Mouse (Mus musculus) neural tube, embryonic 15.5 days (tissue): ENCODE measurements at regions not wholly inside any gene's neighbourhood (a gene's known extent, or its start where the extent isn't known, plus 50 kb on each side); places are given as distances from the start of the nearest gene placed in this dataset.
A peak's percentile ranks its signal among the peaks of the same experiment; 100 is the strongest.

Experiments used
- ATAC-seq: fragments of 200-750 bp; cut with Nextera tagmentation; 2 replicates; pipeline ENCODE4 v1.8.0; 2017; ENCODE audit warnings: mild to moderate bottlenecking, moderate TSS enrichment, moderate library complexity; ENCODE audit not compliant: low FRiP score
- H3K27ac ChIP-seq: fragments of 300-500 bp; sonication (generic); replicated peaks from 2 replicates; pipeline ENCODE4 v1.5.1; 2015; ENCODE audit warnings: mild to moderate bottlenecking, inconsistent platforms
- H3K27me3 ChIP-seq: fragments of 300-500 bp; sonication (generic); replicated peaks from 2 replicates; pipeline ENCODE4 v1.6.1; 2015; ENCODE audit warnings: inconsistent platforms
- H3K36me3 ChIP-seq: fragments of 300-500 bp; sonication (generic); 2 replicates; pipeline ENCODE4 v1.6.1; 2015; ENCODE audit warnings: inconsistent platforms
- H3K4me1 ChIP-seq: fragments of 300-500 bp; sonication (generic); 2 replicates; pipeline ENCODE4 v1.6.1; 2015; ENCODE audit warnings: inconsistent platforms
- H3K4me2 ChIP-seq: fragments of 300-500 bp; sonication (generic); 2 replicates; pipeline ENCODE4 v1.6.1; 2015; ENCODE audit warnings: inconsistent platforms, mild to moderate bottlenecking, moderate library complexity
- H3K4me3 ChIP-seq: fragments of 300-500 bp; sonication (generic); replicated peaks from 2 replicates; pipeline ENCODE4 v1.5.1; 2015; ENCODE audit warnings: mild to moderate bottlenecking, inconsistent platforms
- H3K9ac ChIP-seq: fragments of 300-500 bp; sonication (generic); replicated peaks from 2 replicates; pipeline ENCODE4 v1.6.1; 2015; ENCODE audit warnings: mild to moderate bottlenecking, inconsistent platforms
- H3K9me3 ChIP-seq: fragments of 300-500 bp; sonication (generic); replicated peaks from 2 replicates; pipeline ENCODE4 v1.6.1; 2016; ENCODE audit warnings: inconsistent platforms
- WGBS: fragments of 180-500 bp; shearing (Covaris S2); methylation state at CpG from one replicate; pipeline ENCODE4 v1.1.7; 2015; ENCODE audit warnings: mixed read lengths; 5-methylcytosine and 5-hydroxymethylcytosine counted together

GRCm38 (mm10) chr14:72371702-72372277 lies 119.8 kb downstream of the Gm9195 start:
- Histone ChIP-seq H3K4me2 (peak overlapping the region; percentile 39), H3K4me1 (peaks cover 9% of the 10 kb centered on the region; the same call in 1 of the 2 replicates), H3K4me3 (no peak overlapping the region), H3K27ac (no peak overlapping the region), H3K9ac (no peak overlapping the region), H3K9me3 (no peaks in the 10 kb centered on the region), H3K36me3 (no peaks in the 10 kb centered on the region), H3K27me3 (0 out of 2 replicates have a peak, but pooled peaks cover 4% of the 10 kb centered on the region)
- peak; percentile 69; the same call in 1 of the 2 replicates for ATAC-seq
- 9% methylated on average over 10 of the region's 10 CpGs for WGBS

DNA sequence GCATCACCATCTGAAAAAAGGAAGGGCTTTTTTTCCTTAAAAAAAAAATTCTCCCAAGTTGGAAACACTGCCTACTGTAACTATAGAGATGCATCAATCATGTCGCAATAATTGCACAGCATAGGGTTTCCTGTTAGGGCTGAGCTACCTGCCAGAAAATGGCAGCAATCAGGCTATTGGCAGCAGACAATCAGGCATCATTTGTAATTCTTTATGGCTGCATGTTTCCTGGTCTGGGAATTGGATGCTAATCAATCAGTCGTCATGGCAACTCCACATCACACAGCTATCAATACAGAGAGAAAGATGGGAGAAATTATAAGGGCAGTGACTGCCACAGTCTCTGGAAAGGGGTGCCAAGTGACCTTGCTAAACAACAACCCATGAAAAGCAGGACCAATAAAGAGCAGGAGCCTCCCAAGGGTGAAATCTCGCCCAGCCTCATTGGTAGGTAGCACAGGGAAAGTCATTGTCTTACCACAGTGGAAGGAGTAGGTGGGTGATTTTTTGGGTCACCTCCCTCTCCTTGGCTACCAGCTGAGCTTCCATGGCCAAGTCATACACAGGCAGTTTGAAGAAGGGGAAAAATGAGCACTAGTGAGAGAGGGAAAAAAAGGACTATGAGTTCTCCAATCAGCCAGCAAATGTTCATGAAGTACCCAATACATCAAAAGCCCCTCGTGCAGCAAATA lies 130.7 kb downstream of the Gm9195 start:
- peak; percentile 47; the same call in 1 of the 2 replicates for ATAC-seq
- Histone ChIP-seq H3K4me3 (no peak overlapping the region), H3K27me3 (no peaks in the 10 kb centered on the region), H3K4me1 (peaks cover 9% of the 10 kb centered on the region; the same call in 1 of the 2 replicates), H3K9me3 (no peaks in the 10 kb centered on the region), H3K27ac (no peak overlapping the region), H3K36me3 (no peaks in the 10 kb centered on the region), H3K4me2 (no peak overlapping the region), H3K9ac (no peak overlapping the region)
- WGBS, result 65% methylated on average over 4 of the region's 4 CpGs

- Histone ChIP-seq H3K4me1 (peaks cover 9% of the 10 kb centered on the region; the same call in 1 of the 2 replicates), H3K4me3 (no peak overlapping the region), H3K9ac (no peak overlapping the region), H3K36me3 (no peaks in the 10 kb centered on the region), H3K27ac (0 out of 2 replicates have a peak overlapping the region, but pooled peaks have one; percentile 13), H3K9me3 (no peaks in the 10 kb centered on the region), H3K27me3 (no peaks in the 10 kb centered on the region), H3K4me2 (no peak overlapping the region)
- no peak for ATAC-seq
- WGBS, result 70% methylated on average over 7 of the region's 7 CpGs
Observed at GRCm38 (mm10) chr14:72360181-72360580, 131.5 kb downstream of the Gm9195 start.

GRCm38 (mm10) chr14:72357915-72358314 lies 133.7 kb downstream of the Gm9195 start:
- H3K4me3 ChIP-seq, result no peak overlapping the region
- peaks cover 9% of the 10 kb centered on the region; the same call in 1 of the 2 replicates for H3K4me1 ChIP-seq
- 79% methylated on average over 3 of the region's 3 CpGs for WGBS
- H3K27ac ChIP-seq, result no peak overlapping the region
- H3K27me3 ChIP-seq, result no peaks in the 10 kb centered on the region
- no peaks in the 10 kb centered on the region for H3K9me3 ChIP-seq
- no peaks in the 10 kb centered on the region for H3K36me3 ChIP-seq
- H3K9ac ChIP-seq, result no peak overlapping the region
- ATAC-seq, result no peak
- no peak overlapping the region for H3K4me2 ChIP-seq

GRCm38 (mm10) chr14:72342181-72342580 lies 149.5 kb downstream of the Gm9195 start:
- no peak overlapping the region for H3K4me3 ChIP-seq
- no peak for ATAC-seq
- H3K4me2 ChIP-seq, result no peak overlapping the region
- no peaks in the 10 kb centered on the region for H3K27me3 ChIP-seq
- no peak overlapping the region for H3K9ac ChIP-seq
- peaks cover 2% of the 10 kb centered on the region; the same call in 1 of the 2 replicates for H3K4me1 ChIP-seq
- WGBS, result 61% methylated on average over 5 of the region's 5 CpGs
- no peaks in the 10 kb centered on the region for H3K36me3 ChIP-seq
- H3K27ac ChIP-seq, result 0 out of 2 replicates have a peak overlapping the region, but pooled peaks have one; percentile 18
- no peaks in the 10 kb centered on the region for H3K9me3 ChIP-seq

DNA sequence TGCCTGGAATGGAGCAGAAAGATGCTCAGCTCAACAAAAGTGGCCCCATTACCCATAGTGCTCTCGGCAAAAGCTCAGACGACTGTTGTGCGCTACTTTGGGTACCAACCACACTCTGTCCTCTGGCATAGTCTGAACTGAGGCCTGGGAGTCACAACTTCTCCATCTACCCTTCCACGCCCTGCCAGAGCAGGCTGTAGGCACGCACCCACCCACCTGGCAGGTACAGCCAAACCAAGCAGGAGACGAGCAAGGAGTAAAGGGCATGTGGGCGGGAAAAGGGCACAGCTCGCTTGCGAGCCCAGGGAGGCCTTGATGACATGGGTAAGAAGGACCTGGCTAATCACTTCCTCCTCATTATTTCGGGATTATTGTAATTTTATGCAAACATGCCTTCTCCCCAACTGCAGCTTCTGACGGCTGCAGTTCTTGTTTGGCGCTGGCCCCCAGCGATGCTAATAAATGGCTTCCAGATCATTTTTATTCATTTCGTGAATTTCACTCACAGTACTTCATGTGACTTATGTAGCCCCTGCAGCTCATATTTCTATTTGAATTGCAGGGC lies 150.0 kb downstream of the Gm9195 start:
- H3K36me3 ChIP-seq, result no peaks in the 10 kb centered on the region
- no peak overlapping the region for H3K4me2 ChIP-seq
- peaks cover 2% of the 10 kb centered on the region; the same call in 1 of the 2 replicates for H3K4me1 ChIP-seq
- 0 out of 2 replicates have a peak overlapping the region, but pooled peaks have one; percentile 18 for H3K27ac ChIP-seq
- H3K9ac ChIP-seq, result no peak overlapping the region
- WGBS, result 67% methylated on average over 14 of the region's 14 CpGs
- H3K27me3 ChIP-seq, result no peaks in the 10 kb centered on the region
- H3K9me3 ChIP-seq, result no peaks in the 10 kb centered on the region
- ATAC-seq, result no peak
- no peak overlapping the region for H3K4me3 ChIP-seq

DNA sequence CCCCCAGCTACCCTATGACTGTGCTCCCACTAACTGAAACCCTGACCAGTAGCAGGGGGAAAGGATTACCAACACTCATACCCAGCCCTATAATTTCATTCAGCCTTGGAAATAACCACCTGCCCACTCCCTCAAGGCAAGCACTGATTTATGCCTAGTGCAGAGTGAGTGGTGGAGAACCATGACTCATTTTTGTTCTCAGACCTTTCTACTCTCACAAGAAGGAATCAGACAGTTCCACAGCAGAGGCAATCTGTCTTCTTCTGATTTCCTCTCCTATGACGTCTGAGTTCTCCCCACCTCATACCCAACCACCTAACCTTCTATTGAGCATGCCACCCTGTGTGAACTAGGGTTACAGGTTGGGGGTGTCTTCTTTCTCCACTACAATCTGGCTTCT lies 153.6 kb downstream of the Gm9195 start:
- no peaks in the 10 kb centered on the region for H3K9me3 ChIP-seq
- H3K27me3 ChIP-seq, result no peaks in the 10 kb centered on the region
- no peak overlapping the region for H3K9ac ChIP-seq
- H3K27ac ChIP-seq, result no peak overlapping the region
- H3K4me1 ChIP-seq, result peaks cover 2% of the 10 kb centered on the region; the same call in 1 of the 2 replicates
- WGBS, result 72% methylated on average over 1 of the region's 1 CpGs
- H3K4me3 ChIP-seq, result no peak overlapping the region
- H3K4me2 ChIP-seq, result no peak overlapping the region
- ATAC-seq, result no peak
- no peaks in the 10 kb centered on the region for H3K36me3 ChIP-seq

GRCm38 (mm10) chr14:72303856-72304255 lies 187.8 kb downstream of the Gm9195 start:
- no peaks in the 10 kb centered on the region for H3K9me3 ChIP-seq
- ATAC-seq, result no peak
- no peak overlapping the region for H3K9ac ChIP-seq
- H3K27me3 ChIP-seq, result no peaks in the 10 kb centered on the region
- H3K4me2 ChIP-seq, result no peak overlapping the region
- no peak overlapping the region for H3K27ac ChIP-seq
- no peak overlapping the region for H3K4me3 ChIP-seq
- no peaks in the 10 kb centered on the region for H3K36me3 ChIP-seq
- H3K4me1 ChIP-seq, result no peaks in the 10 kb centered on the region

DNA sequence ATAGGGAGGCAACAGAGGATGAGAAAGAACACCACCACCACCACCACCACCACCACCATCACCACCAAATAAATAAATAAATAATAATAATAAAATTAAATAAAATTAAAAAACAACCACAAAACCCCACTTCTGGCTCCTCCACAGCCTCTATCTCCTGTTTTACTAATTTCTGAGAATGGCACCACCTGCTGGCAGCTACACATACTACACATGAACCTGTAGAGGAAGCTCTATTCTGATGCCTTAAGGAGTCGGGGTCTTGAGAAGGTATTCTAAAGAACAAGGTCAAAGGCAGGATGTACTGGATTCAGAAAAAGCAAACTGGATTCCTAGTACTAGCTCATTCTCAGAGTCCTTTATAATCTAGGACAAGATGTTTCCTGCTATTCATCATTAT lies 191.6 kb downstream of the Gm9195 start:
- no peaks in the 10 kb centered on the region for H3K27me3 ChIP-seq
- H3K36me3 ChIP-seq, result no peaks in the 10 kb centered on the region
- no peak for ATAC-seq
- peaks cover 11% of the 10 kb centered on the region for H3K4me1 ChIP-seq
- H3K4me2 ChIP-seq, result no peak overlapping the region
- H3K27ac ChIP-seq, result no peak overlapping the region
- no peak overlapping the region for H3K4me3 ChIP-seq
- no peaks in the 10 kb centered on the region for H3K9me3 ChIP-seq
- no peak overlapping the region for H3K9ac ChIP-seq
- 73% methylated on average over 1 of the region's 1 CpGs for WGBS

- Histone ChIP-seq H3K36me3 (no peaks in the 10 kb centered on the region), H3K4me1 (peaks cover 28% of the 10 kb centered on the region), H3K4me3 (no peak overlapping the region), H3K4me2 (peak overlapping the region; percentile 46; the same call in 1 of the 2 replicates), H3K9ac (no peak overlapping the region), H3K9me3 (no peaks in the 10 kb centered on the region), H3K27me3 (no peaks in the 10 kb centered on the region), H3K27ac (no peak overlapping the region)
- 27% methylated on average over 6 of the region's 6 CpGs for WGBS
- no peak for ATAC-seq
Observed at GRCm38 (mm10) chr14:72294631-72295030, 197.0 kb downstream of the Gm9195 start.

- H3K9me3 ChIP-seq, result no peaks in the 10 kb centered on the region
- H3K27ac ChIP-seq, result no peak overlapping the region
- H3K4me3 ChIP-seq, result no peak overlapping the region
- no peaks in the 10 kb centered on the region for H3K27me3 ChIP-seq
- no peaks in the 10 kb centered on the region for H3K36me3 ChIP-seq
- 72% methylated on average over 9 of the region's 9 CpGs for WGBS
- peak; percentile 60; the same call in 1 of the 2 replicates for ATAC-seq
- no peak overlapping the region for H3K4me2 ChIP-seq
- peaks cover 28% of the 10 kb centered on the region for H3K4me1 ChIP-seq
- no peak overlapping the region for H3K9ac ChIP-seq
Observed at GRCm38 (mm10) chr14:72293677-72294387, 197.8 kb downstream of the Gm9195 start.
